Mouse (Mus musculus) MEL (cell line): ENCODE results near the gene Pea15a. TPM values are rescaled to one million over a fixed set of nuclear protein-coding genes. Genes with fewer than 3 reads are reported as not detected.
A peak's percentile ranks its signal among the peaks of the same experiment; 100 is the strongest.

Experiments used
- DNase-seq: peaks from one replicate; pipeline ENCODE4 v3.0.0; 2011; ENCODE audit warnings: low read depth, low spot score
- H3K27ac ChIP-seq: 2 replicates; pipeline ENCODE4 v1.5.1; 2012; ENCODE audit warnings: low read depth, mild to moderate bottlenecking, control low read depth, low read length, moderate library complexity; ENCODE audit not compliant: control insufficient read depth
- H3K27me3 ChIP-seq, 2 experiments: fragments of 150-350 bp in 1 of 2; sonication (generic) in 1 of 2; 2 replicates each; pipeline ENCODE4 v1.6.1; 2012; ENCODE audit warnings: low read length in 2 of 2, mild to moderate bottlenecking in 2 of 2, improper control_type of control experiment in 1 of 2, moderate library complexity in 1 of 2; ENCODE audit not compliant: insufficient read depth in 2 of 2, control insufficient read depth in 1 of 2
- H3K36me3 ChIP-seq, 2 experiments: 2 replicates each; pipeline ENCODE4 v1.6.1; 2012 to 2014; ENCODE audit warnings: low read length in 2 of 2, improper control_type of control experiment in 1 of 2, inconsistent platforms in 1 of 2, mild to moderate bottlenecking in 1 of 2; ENCODE audit not compliant: insufficient read depth in 2 of 2, control insufficient read depth in 1 of 2
- H3K4me1 ChIP-seq, 2 experiments: fragments of 150-350 bp in 1 of 2; sonication (generic) in 1 of 2; 2 replicates each; pipeline ENCODE4 v1.6.1; 2012; ENCODE audit warnings: low read length in 2 of 2, improper control_type of control experiment in 1 of 2, mild to moderate bottlenecking in 1 of 2; ENCODE audit not compliant: insufficient read depth in 2 of 2, control insufficient read depth in 1 of 2
- H3K4me3 ChIP-seq, 2 experiments: fragments of 150-350 bp in 1 of 2; sonication (generic) in 1 of 2; 2 replicates each; pipeline ENCODE4 v1.5.1; 2012; ENCODE audit warnings: low read depth in 2 of 2, low read length in 2 of 2, mild to moderate bottlenecking in 2 of 2, moderate library complexity in 2 of 2, control low read depth in 1 of 2, improper control_type of control experiment in 1 of 2; ENCODE audit not compliant: control insufficient read depth in 1 of 2, insufficient read depth in 1 of 2
- H3K79me2 ChIP-seq: 2 replicates; pipeline ENCODE4 v1.6.1; 2012; ENCODE audit warnings: mild to moderate bottlenecking, low read length, moderate library complexity; ENCODE audit not compliant: control insufficient read depth, poor library complexity, insufficient read depth
- H3K9ac ChIP-seq: 2 replicates; pipeline ENCODE4 v1.6.1; 2012; ENCODE audit warnings: low read depth, mild to moderate bottlenecking, control low read depth, low read length, moderate library complexity; ENCODE audit not compliant: control insufficient read depth, poor library complexity, severe bottlenecking
- H3K9me3 ChIP-seq: fragments of 150-350 bp; sonication (generic); replicated peaks from 2 replicates; pipeline ENCODE4 v1.6.1; 2012; ENCODE audit warnings: mild to moderate bottlenecking, low read length, improper control_type of control experiment, moderate library complexity; ENCODE audit not compliant: insufficient read depth
- CHD1 ChIP-seq: IDR thresholded peaks from 2 replicates; pipeline ENCODE4 v1.6.1; 2012; ENCODE audit warnings: low read depth, mild to moderate bottlenecking, inconsistent platforms, low read length, improper control_type of control experiment
- CHD2 ChIP-seq: IDR thresholded peaks from 2 replicates; pipeline ENCODE4 v1.6.1; 2011; ENCODE audit warnings: low read length, improper control_type of control experiment
- CTCF ChIP-seq, 3 experiments: IDR thresholded peaks in 2 of 3; conservative IDR thresholded peaks in 1 of 3; 2 replicates each; pipeline ENCODE4 v1.5.1; 2011 to 2012; ENCODE audit warnings: low read length in 3 of 3, low read depth in 2 of 3, mild to moderate bottlenecking in 2 of 3, improper control_type of control experiment in 1 of 3, inconsistent platforms in 1 of 3, mixed read lengths in 1 of 3, moderate library complexity in 1 of 3; ENCODE audit not compliant: control insufficient read depth in 1 of 3, insufficient read depth in 1 of 3, poor library complexity in 1 of 3, severe bottlenecking in 1 of 3
- E2F4 ChIP-seq: IDR thresholded peaks from 2 replicates; pipeline ENCODE4 v1.6.1; 2011; ENCODE audit warnings: low read depth, low read length, improper control_type of control experiment, borderline replicate concordance
- ELF1 ChIP-seq: IDR thresholded peaks from 2 replicates; pipeline ENCODE4 v1.6.1; 2014; ENCODE audit warnings: low read depth, mild to moderate bottlenecking, inconsistent platforms, low read length, improper control_type of control experiment, moderate library complexity
- EP300 ChIP-seq, 2 experiments: IDR thresholded peaks; 2 replicates each; pipeline ENCODE4 v1.6.1; 2011; ENCODE audit warnings: improper control_type of control experiment in 2 of 2, low read length in 2 of 2, low read depth in 1 of 2, mild to moderate bottlenecking in 1 of 2
- ETS1 ChIP-seq: IDR thresholded peaks from 2 replicates; pipeline ENCODE4 v1.6.1; 2012; ENCODE audit warnings: low read depth, mild to moderate bottlenecking, inconsistent platforms, low read length, improper control_type of control experiment, moderate library complexity
- GABPA ChIP-seq: IDR thresholded peaks from 2 replicates; pipeline ENCODE4 v1.6.1; 2012; ENCODE audit warnings: low read depth, mild to moderate bottlenecking, inconsistent platforms, low read length, improper control_type of control experiment, moderate library complexity
- GATA1 ChIP-seq: IDR thresholded peaks from 2 replicates; pipeline ENCODE4 v1.6.1; 2011; ENCODE audit warnings: low read depth, low read length, improper control_type of control experiment
- HCFC1 ChIP-seq: IDR thresholded peaks from 2 replicates; pipeline ENCODE4 v1.6.1; 2012; ENCODE audit warnings: low read depth, mild to moderate bottlenecking, inconsistent platforms, low read length, improper control_type of control experiment, moderate library complexity
- JUND ChIP-seq: IDR thresholded peaks from 2 replicates; pipeline ENCODE4 v1.6.1; 2011; ENCODE audit warnings: low read depth, mild to moderate bottlenecking, improper control_type of control experiment, low read length
- KAT2A ChIP-seq: conservative IDR thresholded peaks from 2 replicates; pipeline ENCODE4 v1.6.1; 2012; ENCODE audit warnings: low read depth, low read length, improper control_type of control experiment, inconsistent platforms
- MAFK ChIP-seq: IDR thresholded peaks from 2 replicates; pipeline ENCODE4 v1.6.1; 2011; ENCODE audit warnings: low read depth, mild to moderate bottlenecking, low read length, improper control_type of control experiment, borderline replicate concordance
- MAX ChIP-seq: IDR thresholded peaks from 2 replicates; pipeline ENCODE4 v1.6.1; 2011; ENCODE audit warnings: low read length, improper control_type of control experiment
- MAZ ChIP-seq: IDR thresholded peaks from 2 replicates; pipeline ENCODE4 v1.6.1; 2012; ENCODE audit warnings: low read depth, mild to moderate bottlenecking, inconsistent platforms, low read length, improper control_type of control experiment
- MEF2A ChIP-seq: IDR thresholded peaks from 2 replicates; pipeline ENCODE4 v1.6.1; 2014; ENCODE audit warnings: low read depth, mild to moderate bottlenecking, inconsistent platforms, low read length, improper control_type of control experiment; ENCODE audit not compliant: poor library complexity, insufficient replicate concordance, severe bottlenecking; ENCODE audit errors: extremely low read depth
- MXI1 ChIP-seq: IDR thresholded peaks from 2 replicates; pipeline ENCODE4 v1.6.1; 2011; ENCODE audit warnings: mild to moderate bottlenecking, low read depth, low read length, improper control_type of control experiment
- MYB ChIP-seq: IDR thresholded peaks from 2 replicates; pipeline ENCODE4 v1.6.1; 2011; ENCODE audit warnings: mild to moderate bottlenecking, low read depth, low read length, improper control_type of control experiment
- MYC ChIP-seq: IDR thresholded peaks from 2 replicates; pipeline ENCODE4 v1.6.1; 2011; ENCODE audit warnings: low read depth, mild to moderate bottlenecking, low read length, improper control_type of control experiment, moderate library complexity
- NELFE ChIP-seq: IDR thresholded peaks from 2 replicates; pipeline ENCODE4 v1.6.1; 2011; ENCODE audit warnings: low read depth, low read length, improper control_type of control experiment
- NRF1 ChIP-seq: IDR thresholded peaks from 2 replicates; pipeline ENCODE4 v1.6.1; 2014; ENCODE audit warnings: low read depth, mild to moderate bottlenecking, inconsistent platforms, low read length, improper control_type of control experiment, moderate library complexity; ENCODE audit not compliant: poor library complexity, insufficient read depth, severe bottlenecking
- POLR2A ChIP-seq, 2 experiments: IDR thresholded peaks; 2 replicates each; pipeline ENCODE4 v1.6.1; 2011 to 2012; ENCODE audit warnings: low read length in 2 of 2, mild to moderate bottlenecking in 2 of 2, control low read depth in 1 of 2, improper control_type of control experiment in 1 of 2, low read depth in 1 of 2, moderate library complexity in 1 of 2; ENCODE audit not compliant: control insufficient read depth in 1 of 2, insufficient read depth in 1 of 2, poor library complexity in 1 of 2
- POLR2AphosphoS2 ChIP-seq: IDR thresholded peaks from 2 replicates; pipeline ENCODE4 v1.6.1; 2011; ENCODE audit warnings: low read length, improper control_type of control experiment
- POLR2AphosphoS5 ChIP-seq: IDR thresholded peaks from 2 replicates; pipeline ENCODE4 v1.6.1; 2012; ENCODE audit warnings: low read depth, borderline replicate concordance, mild to moderate bottlenecking, inconsistent platforms, low read length, moderate library complexity, mixed read lengths
- RAD21 ChIP-seq: IDR thresholded peaks from 2 replicates; pipeline ENCODE4 v1.6.1; 2011; ENCODE audit warnings: mild to moderate bottlenecking, low read depth, low read length, improper control_type of control experiment
- RCOR1 ChIP-seq: IDR thresholded peaks from 2 replicates; pipeline ENCODE4 v1.6.1; 2012; ENCODE audit warnings: low read depth, mild to moderate bottlenecking, inconsistent platforms, low read length, improper control_type of control experiment
- SIN3A ChIP-seq: IDR thresholded peaks from 2 replicates; pipeline ENCODE4 v1.6.1; 2012; ENCODE audit warnings: low read length, improper control_type of control experiment, inconsistent platforms
- SMC3 ChIP-seq: IDR thresholded peaks from 2 replicates; pipeline ENCODE4 v1.6.1; 2011; ENCODE audit warnings: low read depth, low read length, improper control_type of control experiment
- TAL1 ChIP-seq: IDR thresholded peaks from 2 replicates; pipeline ENCODE4 v1.6.1; 2012; ENCODE audit warnings: mild to moderate bottlenecking, inconsistent platforms, low read length, moderate library complexity, mixed read lengths
- TBP ChIP-seq: IDR thresholded peaks from 2 replicates; pipeline ENCODE4 v1.8.0; 2011; ENCODE audit warnings: low read depth, low read length, improper control_type of control experiment
- TCF12 ChIP-seq: IDR thresholded peaks from 2 replicates; pipeline ENCODE4 v1.6.1; 2014; ENCODE audit warnings: low read depth, mild to moderate bottlenecking, inconsistent platforms, low read length, improper control_type of control experiment, moderate library complexity
- UBTF ChIP-seq: IDR thresholded peaks from 2 replicates; pipeline ENCODE4 v1.6.1; 2012; ENCODE audit warnings: low read depth, mild to moderate bottlenecking, inconsistent platforms, low read length, improper control_type of control experiment, moderate library complexity, borderline replicate concordance; ENCODE audit not compliant: insufficient read depth
- USF1 ChIP-seq: IDR thresholded peaks from 2 replicates; pipeline ENCODE4 v1.6.1; 2014; ENCODE audit warnings: low read depth, mild to moderate bottlenecking, inconsistent platforms, low read length, improper control_type of control experiment, moderate library complexity
- USF2 ChIP-seq, 2 experiments: IDR thresholded peaks; 2 replicates each; pipeline ENCODE4 v1.6.1; 2011 to 2012; ENCODE audit warnings: improper control_type of control experiment in 2 of 2, low read length in 2 of 2, borderline replicate concordance in 1 of 2, inconsistent platforms in 1 of 2, low read depth in 1 of 2, mild to moderate bottlenecking in 1 of 2; ENCODE audit not compliant: insufficient read depth in 1 of 2
- ZC3H11A ChIP-seq: IDR thresholded peaks from 2 replicates; pipeline ENCODE4 v1.6.1; 2012; ENCODE audit warnings: low read depth, mild to moderate bottlenecking, inconsistent platforms, low read length, improper control_type of control experiment
- ZKSCAN1 ChIP-seq: IDR thresholded peaks from 2 replicates; pipeline ENCODE4 v1.6.1; 2012; ENCODE audit warnings: low read depth, mild to moderate bottlenecking, inconsistent platforms, low read length, improper control_type of control experiment, moderate library complexity
- ZNF384 ChIP-seq: IDR thresholded peaks from 2 replicates; pipeline ENCODE4 v1.6.1; 2012; ENCODE audit warnings: low read depth, mild to moderate bottlenecking, inconsistent platforms, low read length, improper control_type of control experiment
- polyA plus RNA-seq, 2 experiments: library from polyadenylated mRNA; stranded (reverse) in 1 of 2; unstranded in 1 of 2; fragments of >175 nt in 1 of 2; fragments of >200 nt in 1 of 2; gene quantifications; 2 replicates each; pipeline versions ENCODE4 v1.2.1 to v1.2.4; 2012; ENCODE audit warnings: low replicate concordance in 2 of 2, low read depth in 1 of 2; ENCODE audit not compliant: insufficient read length in 2 of 2, insufficient read depth in 1 of 2, missing spikeins in 1 of 2
- total RNA-seq: library from RNA; depleted of rRNA; stranded (reverse); fragments of 300-350 nt; gene quantifications from 2 replicates; pipeline ENCODE4 v1.2.3, GENCODE M21; 2012

Gene Pea15a
- total and polyA plus RNA-seq, 3 experiments: 2.4 to 7.5 TPM; not detected in 1

GRCm38 (mm10) chr1:172217148-172217547, 10.5 kb upstream of the Pea15a start:
- peak; percentile 89 for DNase-seq
- H3K36me3 ChIP-seq: peaks cover 0 to 4% of the 10 kb centered on the region in 2 experiments; a peak in 2 of 4 replicates
- peak overlapping the region; percentile 60 for H3K9ac ChIP-seq
- no peaks in the 10 kb centered on the region for H3K9me3 ChIP-seq
- peaks cover 0 to 3% of the 10 kb centered on the region in 2 experiments; a peak in 2 of 4 replicates for H3K27me3 ChIP-seq
- H3K4me1 ChIP-seq: peaks cover 0 to 4% of the 10 kb centered on the region in 2 experiments; a peak in 1 of 4 replicates
- H3K79me2 ChIP-seq: no peaks in the 10 kb centered on the region
- peak overlapping the region; percentile 43 to 49; a peak in 3 of 4 replicates for H3K4me3 ChIP-seq
- H3K27ac ChIP-seq: peak overlapping the region; percentile 49; the same call in 1 of the 2 replicates
- TF ChIP-seq MXI1 (no peak), UBTF (no peak), EP300 (IDR thresholded peaks at IDR 0.05; ENCODE audit: low read depth in 1 of 2, low read length in 2 of 2) (peak in 1 of 2 experiments; percentile 60; a peak in 2 of 4 replicates), MEF2A (no peak), HCFC1 (peak; percentile 71), SMC3 (peak; percentile 88), ZKSCAN1 (no peak), TCF12 (no peak), MYC (no peak), RAD21 (peak; percentile 52), NELFE (no peak), ZNF384 (no peak), JUND (no peak), POLR2A (IDR thresholded peaks at IDR 0.05; ENCODE audit: control insufficient read depth in 1 of 2, insufficient read depth in 1 of 2, low read depth in 1 of 2, low read length in 2 of 2, poor library complexity in 1 of 2) (peak in 1 of 2 experiments; percentile 30; a peak in 1 of 4 replicates), CHD1 (no peak), POLR2AphosphoS5 (no peak), KAT2A (no peak), CHD2 (peak; percentile 92), TAL1 (no peak), E2F4 (no peak), ETS1 (peak; percentile 40; the same call in 1 of the 2 replicates), ZC3H11A (peak; percentile 33; the same call in 1 of the 2 replicates), NRF1 (no peak), POLR2AphosphoS2 (no peak), USF2 (IDR thresholded peaks at IDR 0.05; ENCODE audit: borderline replicate concordance in 1 of 2, insufficient read depth in 1 of 2, low read depth in 1 of 2, low read length in 2 of 2) (no peak), USF1 (no peak), SIN3A (peak; percentile 61; the same call in 1 of the 2 replicates), MAZ (peak; percentile 97), MAX (no peak), ELF1 (peak; percentile 66), MAFK (no peak), MYB (no peak), CTCF (IDR thresholded peaks at IDR 0.05 in 2 of 3, conservative IDR thresholded peaks at IDR 0.05 in 1 of 3; ENCODE audit: control insufficient read depth in 1 of 3, insufficient read depth in 1 of 3, low read depth in 2 of 3, low read length in 3 of 3, poor library complexity in 1 of 3, severe bottlenecking in 1 of 3) (peak; percentile 75 to 95 (median 89)), GABPA (no peak), RCOR1 (no peak), TBP (peak; percentile 44; the same call in 1 of the 2 replicates), GATA1 (no peak)
